Mouse (Mus musculus) frontal cortex, postnatal 36 days (tissue): ENCODE data around the gene Pde6d.
"Not testable (repeated sequence)": the region's sequence is repeated elsewhere in the genome, so short reads cannot be mapped to it uniquely, and the experiment has no call there.

Experiments used
- DNase-seq, 2 experiments: peaks; one replicate each; pipeline ENCODE4 v3.0.0; 2022; ENCODE audit warnings: low spot score in 2 of 2

Gene Pde6d

GRCm38 (mm10) chr1:86526116-86526788, 56.2 kb downstream of the Pde6d start, which contains the start of gene Ptma:
Ptma (plus strand) TSS chr1:86526726.
- DNase-seq, result peak; percentile 98 to 99

GRCm38 (mm10) chr1:86525499-86526115, 56.8 kb downstream of the Pde6d start:
- DNase-seq, result no peak

DNA sequence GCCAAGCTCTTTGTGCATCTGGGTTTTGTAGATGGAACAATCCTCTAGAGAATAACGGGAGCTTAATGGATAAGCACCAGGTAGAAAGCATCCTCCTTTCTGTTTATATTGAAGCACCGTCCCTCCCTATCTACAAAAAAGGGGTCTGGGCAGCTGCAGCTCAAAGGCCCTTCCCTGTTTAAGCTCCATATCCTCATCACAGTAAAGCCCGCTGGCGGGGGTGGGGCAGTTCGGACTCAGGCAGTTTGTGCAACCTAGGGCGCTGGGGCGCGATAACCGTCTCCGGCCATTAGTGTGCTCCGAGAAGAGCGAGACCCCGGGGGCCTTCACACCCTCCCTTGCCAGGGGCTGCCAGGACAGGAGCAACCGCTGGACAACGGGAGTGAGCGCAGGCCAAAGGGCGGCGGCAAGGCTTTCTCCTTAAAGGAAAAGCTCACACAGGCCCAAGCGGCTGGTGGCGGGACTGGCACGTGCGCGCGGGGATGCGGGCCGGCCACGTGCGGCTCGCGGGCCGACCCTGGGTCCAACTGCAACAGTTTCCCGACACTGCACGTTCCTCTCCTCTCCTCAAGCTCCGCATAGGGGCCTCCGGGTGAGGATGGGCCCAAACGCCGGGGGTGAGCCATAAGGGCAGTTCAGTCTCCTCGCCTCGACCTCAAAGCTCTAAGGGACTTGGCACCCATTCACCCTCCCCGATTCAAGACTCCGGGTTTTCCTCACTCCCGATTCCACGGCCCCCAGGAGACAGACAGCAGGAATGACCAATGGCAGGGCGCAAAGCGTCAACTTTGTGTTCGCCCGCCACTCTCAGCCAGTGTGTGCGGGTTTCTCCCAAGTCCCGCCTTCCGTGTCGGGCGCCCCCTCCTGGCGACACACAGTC, 57.6 kb downstream of the Pde6d start:
- DNase-seq, result peak; percentile 99 to 100

DNA sequence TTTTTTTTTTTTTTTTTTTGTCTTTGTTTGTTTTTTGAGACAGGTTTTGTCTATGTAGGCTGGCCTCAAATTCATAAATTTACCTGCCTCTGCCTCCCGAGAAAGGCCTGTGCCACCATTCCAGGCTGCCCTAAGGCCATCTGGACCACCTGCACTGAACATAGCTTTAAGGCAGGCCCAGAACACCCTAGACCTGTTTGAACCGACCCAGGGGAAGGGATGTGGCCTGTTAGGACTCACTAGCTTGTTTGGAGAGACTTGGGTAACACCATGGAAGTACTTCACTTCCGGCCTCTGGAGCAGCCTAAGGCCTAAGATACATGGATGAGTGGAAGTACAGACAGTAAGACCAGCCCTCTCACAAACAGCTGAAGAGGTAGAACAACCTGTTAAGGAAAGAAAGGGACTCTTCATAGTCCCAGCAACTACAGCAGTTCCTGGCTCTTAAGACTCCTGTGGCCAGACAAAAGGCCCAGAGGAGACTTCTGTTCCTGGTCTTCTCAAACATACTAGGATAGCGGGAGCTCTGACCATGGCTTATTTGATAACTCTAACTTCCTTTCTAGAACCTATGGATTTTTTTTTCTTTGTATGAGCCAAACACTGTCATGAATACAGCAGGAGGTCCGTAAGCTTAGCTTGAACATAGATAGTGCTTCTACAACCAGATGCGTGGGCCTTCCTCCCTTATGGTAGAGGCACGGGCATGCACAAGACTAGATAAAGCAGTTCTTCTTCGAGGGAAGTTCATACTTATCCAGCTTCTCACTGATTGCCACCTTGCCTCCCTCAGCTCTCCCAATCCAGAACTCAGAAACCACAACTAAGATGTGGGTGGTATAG, 58.4 kb downstream of the Pde6d start:
- DNase-seq, result peak in 1 of 2 experiments; percentile 33

GRCm38 (mm10) chr1:86522286-86522871, 60.0 kb downstream of the Pde6d start:
- DNase-seq, result no peak

DNA sequence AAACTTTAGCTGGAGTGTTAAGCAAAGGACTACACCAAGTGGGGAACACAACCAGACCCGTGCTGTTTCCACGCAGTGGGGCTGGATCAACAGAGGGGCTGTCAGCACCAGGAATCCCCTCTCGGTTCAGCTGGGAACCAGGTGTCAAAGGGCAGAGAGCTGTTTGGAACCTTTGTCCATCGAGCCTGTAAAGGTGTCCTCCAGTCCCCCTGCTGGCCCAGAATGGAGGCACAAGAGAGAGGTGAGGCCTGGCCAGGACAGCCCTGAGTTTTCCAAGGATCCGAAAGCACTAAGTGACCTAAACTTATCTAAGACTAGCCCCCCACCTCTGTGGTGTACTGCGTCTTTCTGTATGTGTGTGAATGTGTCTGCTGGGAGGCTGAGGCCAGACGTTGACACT, 62.1 kb downstream of the Pde6d start:
- no peak for DNase-seq

GRCm38 (mm10) chr1:86517076-86517475, 65.4 kb downstream of the Pde6d start:
- no peak for DNase-seq

- no peak for DNase-seq
Observed at GRCm38 (mm10) chr1:86515715-86516410, 66.6 kb downstream of the Pde6d start.

GRCm38 (mm10) chr1:86513031-86513430, 69.4 kb downstream of the Pde6d start:
- DNase-seq, result not testable (repeated sequence)

- no peak for DNase-seq
Observed at GRCm38 (mm10) chr1:86512154-86512720, 70.2 kb downstream of the Pde6d start.

GRCm38 (mm10) chr1:86510676-86511441, 71.6 kb downstream of the Pde6d start:
- DNase-seq, result no peak

- DNase-seq, result no peak
Observed at GRCm38 (mm10) chr1:86510266-86510665, 72.2 kb downstream of the Pde6d start.

GRCm38 (mm10) chr1:86509410-86509809, 73.0 kb downstream of the Pde6d start:
- DNase-seq, result peak; percentile 71 to 73

GRCm38 (mm10) chr1:86507866-86508265, 74.6 kb downstream of the Pde6d start:
- DNase-seq, result no peak

- DNase-seq, result no peak
Observed at GRCm38 (mm10) chr1:86506420-86506819, 76.0 kb downstream of the Pde6d start.

DNA sequence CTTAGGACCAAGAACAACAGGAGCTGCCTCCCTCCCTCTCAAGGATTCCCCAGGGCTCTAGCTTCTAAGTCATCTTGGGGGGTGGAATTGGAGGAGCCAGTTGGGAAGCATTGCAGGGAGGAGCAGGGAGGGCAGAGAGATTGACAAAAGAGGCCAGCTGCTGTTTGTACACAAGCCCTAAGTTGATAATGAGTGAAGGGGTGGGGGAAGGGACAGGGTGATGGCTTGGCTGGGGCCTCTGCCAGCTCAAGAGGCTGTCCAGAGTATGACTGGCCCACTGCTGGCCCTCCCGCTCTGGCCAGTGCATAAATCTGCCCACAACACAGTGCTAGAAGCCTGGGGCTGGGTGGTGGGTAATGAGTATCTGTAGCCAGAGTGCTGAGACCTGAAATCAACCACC, 77.0 kb downstream of the Pde6d start:
- DNase-seq, result no peak

- DNase-seq, result no peak
Observed at GRCm38 (mm10) chr1:86504697-86505421, 77.6 kb downstream of the Pde6d start.

DNA sequence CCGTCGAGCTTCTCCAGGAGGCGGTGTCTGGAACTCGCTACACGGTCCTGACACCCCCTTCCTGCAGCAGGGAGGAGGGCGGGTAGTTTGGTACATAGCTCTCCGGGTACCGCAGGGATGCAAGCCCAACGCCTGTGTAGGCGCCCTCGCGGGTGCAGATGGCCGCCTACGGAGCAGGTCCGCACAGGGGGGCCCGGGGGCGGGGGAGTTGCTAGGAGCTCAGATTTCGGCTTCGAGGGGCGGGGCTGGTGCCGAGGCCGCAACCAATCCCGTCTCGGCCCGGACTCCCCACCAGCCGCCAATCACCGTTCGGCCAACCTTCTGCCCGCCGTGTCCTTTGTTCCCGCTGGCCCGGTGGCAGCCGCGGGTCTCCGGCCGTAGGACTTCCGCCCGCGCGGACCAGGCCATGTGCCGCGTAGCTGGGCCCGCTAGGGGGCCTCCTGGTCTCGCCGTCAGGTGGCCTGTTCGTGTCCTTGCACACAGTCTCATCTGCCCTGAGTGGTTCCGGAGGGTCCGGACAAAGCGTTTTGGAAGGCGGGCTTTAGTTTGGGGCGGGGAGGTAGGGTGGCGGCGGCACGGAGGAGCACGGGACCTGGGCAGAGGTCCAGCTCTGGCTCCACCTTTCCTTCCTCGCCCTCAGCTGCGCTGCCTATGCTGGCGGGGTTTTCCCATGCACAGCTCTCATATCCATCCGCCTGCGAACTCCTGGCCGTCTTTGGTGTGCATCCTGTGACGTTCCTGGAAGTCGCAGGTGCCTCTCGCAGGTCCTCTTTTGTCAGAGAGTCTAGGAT, 78.3 kb downstream of the Pde6d start:
- DNase-seq, result peak; percentile 91 to 92
